Mouse (Mus musculus): ENCODE measurements at regions not wholly inside any gene's neighbourhood (a gene's known extent, or its start where the extent isn't known, plus 50 kb on each side); places are given as distances from the start of the nearest gene placed in this dataset.
"Not testable (repeated sequence)": the region's sequence is repeated elsewhere in the genome, so short reads cannot be mapped to it uniquely, and the experiment has no call there.

GRCm38 (mm10) chr12:112298521-112298920, 152.5 kb downstream of the Kif26a start:
- no peak for DNase-seq (ENCODE audit: low spot score in 2 of 2)

- DNase-seq (ENCODE audit: low spot score in 2 of 2), result no peak
These were observed 153.1 kb downstream of the Kif26a start for GRCm38 (mm10) chr12:112299089-112299488.

GRCm38 (mm10) chr12:112299603-112300002, 153.6 kb downstream of the Kif26a start:
- DNase-seq (ENCODE audit: low spot score in 2 of 2), result no peak

- no peak for DNase-seq (ENCODE audit: low spot score in 2 of 2)
These were observed 154.1 kb downstream of the Kif26a start for GRCm38 (mm10) chr12:112300125-112300524.

- DNase-seq (ENCODE audit: low spot score in 2 of 2), result no peak
These were observed 155.4 kb downstream of the Kif26a start for GRCm38 (mm10) chr12:112301411-112301891.

GRCm38 (mm10) chr12:112301929-112302328, 155.9 kb downstream of the Kif26a start:
- no peak for DNase-seq (ENCODE audit: low spot score in 2 of 2)

GRCm38 (mm10) chr12:112306208-112306607, 160.2 kb downstream of the Kif26a start:
- no peak for DNase-seq (ENCODE audit: low spot score in 2 of 2)

GRCm38 (mm10) chr12:112308016-112308415, 162.0 kb downstream of the Kif26a start:
- DNase-seq (ENCODE audit: low spot score in 2 of 2), result no peak

GRCm38 (mm10) chr12:112309096-112309495, 163.1 kb downstream of the Kif26a start:
- not testable (repeated sequence) for DNase-seq (ENCODE audit: low spot score in 2 of 2)

- no peak for DNase-seq (ENCODE audit: low spot score in 2 of 2)
These were observed 163.8 kb downstream of the Kif26a start for GRCm38 (mm10) chr12:112309781-112310180.

GRCm38 (mm10) chr12:112310661-112311060, 164.7 kb downstream of the Kif26a start:
- no peak for DNase-seq (ENCODE audit: low spot score in 2 of 2)

GRCm38 (mm10) chr12:112314781-112315180, 168.8 kb downstream of the Kif26a start:
- DNase-seq (ENCODE audit: low spot score in 2 of 2), result no peak

GRCm38 (mm10) chr12:112317191-112317590, 171.2 kb downstream of the Kif26a start:
- no peak for DNase-seq (ENCODE audit: low spot score in 2 of 2)

GRCm38 (mm10) chr12:112318461-112318860, 170.8 kb upstream of the A530016L24Rik start:
- DNase-seq (ENCODE audit: low spot score in 2 of 2), result no peak

GRCm38 (mm10) chr12:112322196-112322595, 167.1 kb upstream of the A530016L24Rik start:
- no peak for DNase-seq (ENCODE audit: low spot score in 2 of 2)

GRCm38 (mm10) chr12:112327411-112327810, 161.8 kb upstream of the A530016L24Rik start:
- DNase-seq (ENCODE audit: low spot score in 2 of 2), result no peak

- no peak for DNase-seq (ENCODE audit: low spot score in 2 of 2)
These were observed 160.3 kb upstream of the A530016L24Rik start for GRCm38 (mm10) chr12:112328809-112329575.

- peak; percentile 52 to 59 for DNase-seq (ENCODE audit: low spot score in 2 of 2)
These were observed 159.4 kb upstream of the A530016L24Rik start for GRCm38 (mm10) chr12:112329701-112330301.

- no peak for DNase-seq (ENCODE audit: low spot score in 2 of 2)
These were observed 158.7 kb upstream of the A530016L24Rik start for GRCm38 (mm10) chr12:112330557-112330956.

- DNase-seq (ENCODE audit: low spot score in 2 of 2), result no peak
These were observed 158.2 kb upstream of the A530016L24Rik start for GRCm38 (mm10) chr12:112331061-112331460.

- DNase-seq (ENCODE audit: low spot score in 2 of 2), result no peak
These were observed 155.8 kb upstream of the A530016L24Rik start for GRCm38 (mm10) chr12:112333125-112334079.
